Mouse (Mus musculus): Measurements from ENCODE around the gene B230118H07Rik. TPM values are rescaled to one million over a fixed set of nuclear protein-coding genes. Genes with fewer than 3 reads are reported as not detected.

Gene B230118H07Rik
- total RNA-seq, 2 experiments from 2014 or later = 28.0 to 30.1 TPM

GRCm38 (mm10) chr2:101639840-101640350 is 9.4 kb downstream of the B230118H07Rik start:
- no peak for DNase-seq (ENCODE audit: low spot score in 2 of 2)

DNA sequence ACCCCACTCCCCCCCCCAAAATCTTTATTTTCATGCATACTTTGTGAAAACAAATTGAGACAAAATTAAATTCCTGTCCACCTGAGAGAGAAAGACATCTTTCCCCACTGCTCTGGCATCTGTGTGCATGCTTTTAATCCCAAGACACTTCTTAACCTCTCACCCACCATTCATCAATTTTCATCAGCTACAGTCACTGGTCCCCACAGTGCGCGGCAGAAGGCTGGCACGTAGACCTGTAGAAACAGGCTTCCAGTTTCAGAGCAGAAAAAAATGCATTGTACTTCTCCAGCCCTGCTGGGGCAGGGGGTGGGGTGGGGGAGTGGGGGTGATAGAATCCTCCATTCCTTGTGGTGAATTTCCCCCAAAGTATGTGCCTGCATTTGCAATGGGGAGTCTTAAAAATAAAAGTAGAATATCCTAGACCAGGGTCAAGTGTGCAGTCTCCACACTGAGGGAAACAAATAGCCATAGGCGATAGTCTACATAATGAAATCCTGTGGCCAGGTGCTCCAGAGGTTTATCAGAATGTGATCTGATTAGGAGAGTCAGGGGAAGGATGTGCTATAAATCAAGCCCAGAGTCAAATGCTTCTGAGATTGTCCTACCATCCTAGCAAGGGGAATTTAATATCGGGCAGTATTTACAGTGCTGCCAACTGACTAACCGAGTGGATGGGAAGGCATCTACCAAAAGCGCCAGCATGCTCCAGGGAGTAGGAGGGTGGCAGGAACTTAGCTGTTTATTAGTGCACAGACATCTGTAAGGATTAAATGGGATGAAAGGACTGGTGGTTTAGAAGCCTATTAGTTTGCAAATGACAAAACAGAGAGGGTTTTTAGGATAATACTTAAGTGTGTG is 10.1 kb downstream of the B230118H07Rik start:
- DNase-seq (ENCODE audit: low spot score in 2 of 2) = no peak

- peak; percentile 69 to 73 for DNase-seq (ENCODE audit: low spot score in 2 of 2)
Measured at GRCm38 (mm10) chr2:101628297-101629236, 20.8 kb downstream of the B230118H07Rik start.

DNA sequence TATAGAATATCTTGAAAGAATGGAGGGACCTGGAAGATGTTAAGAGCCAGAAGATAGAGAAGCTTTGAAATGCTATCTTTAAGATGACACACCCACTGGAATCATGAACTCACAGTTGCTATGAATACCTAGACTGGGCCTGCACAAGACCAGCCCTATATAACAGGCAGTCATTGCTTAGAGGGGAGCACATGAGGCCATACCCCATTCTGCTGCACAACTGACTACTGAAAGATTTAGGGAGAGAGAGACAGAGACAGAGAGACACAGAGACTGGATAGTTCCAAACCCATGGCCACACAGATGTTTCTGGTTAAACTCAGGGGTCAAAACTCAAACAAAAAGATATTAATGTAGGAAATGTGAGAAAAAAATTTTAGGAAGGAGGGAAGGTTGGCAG is 22.1 kb downstream of the B230118H07Rik start:
- no peak for DNase-seq (ENCODE audit: low spot score in 2 of 2)

DNA sequence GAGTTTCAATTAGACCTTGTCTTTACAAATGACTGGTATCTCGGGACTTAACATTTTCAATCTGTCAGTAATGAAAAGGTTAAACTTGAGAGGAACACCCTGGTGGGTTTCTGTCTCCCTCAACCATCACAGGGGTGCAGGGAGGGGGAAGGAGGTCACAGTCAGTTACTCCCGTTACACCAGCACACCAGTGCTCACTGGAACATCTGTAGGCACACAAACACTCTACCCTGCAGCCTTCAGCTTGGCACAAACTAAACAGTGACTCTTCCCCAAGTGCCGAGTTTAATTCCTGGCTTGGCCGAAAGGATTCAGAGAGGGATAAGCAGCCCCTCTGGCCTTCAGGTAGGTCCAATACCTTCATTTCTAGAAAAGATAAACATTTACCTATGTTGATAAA is 24.8 kb downstream of the B230118H07Rik start, which contains the start of gene Rag2:
Gene Rag2 (plus strand): TSS at position 193 of the 400 bp plus-strand sequence.
- DNase-seq (ENCODE audit: low spot score in 2 of 2) = no peak

GRCm38 (mm10) chr2:101624011-101624410 is 25.3 kb downstream of the B230118H07Rik start:
- DNase-seq (ENCODE audit: low spot score in 2 of 2) = no peak

- DNase-seq (ENCODE audit: low spot score in 2 of 2) = no peak
Measured at GRCm38 (mm10) chr2:101623042-101623441, 26.3 kb downstream of the B230118H07Rik start.

DNA sequence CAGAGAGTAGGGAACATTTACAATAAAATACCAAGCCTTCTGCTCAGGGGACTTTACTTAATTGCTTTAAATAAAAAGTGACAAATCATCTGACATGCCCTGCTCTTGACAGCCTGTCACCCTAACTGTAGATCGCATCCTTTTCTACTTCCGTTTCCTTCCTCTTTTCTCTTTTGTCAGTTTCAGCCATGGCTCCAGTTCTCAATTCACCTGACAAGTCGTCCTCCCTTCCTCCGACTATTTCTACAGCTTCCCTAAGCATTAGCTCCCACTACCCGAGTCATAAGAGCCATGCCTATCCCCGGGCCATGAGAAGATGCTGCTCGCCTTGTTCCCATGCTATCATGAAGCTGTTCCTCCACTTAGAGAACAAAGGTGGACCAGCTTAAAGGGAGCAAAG is 27.7 kb downstream of the B230118H07Rik start:
- no peak for DNase-seq (ENCODE audit: low spot score in 2 of 2)

GRCm38 (mm10) chr2:101620899-101621298 is 28.4 kb downstream of the B230118H07Rik start:
- no peak for DNase-seq (ENCODE audit: low spot score in 2 of 2)

DNA sequence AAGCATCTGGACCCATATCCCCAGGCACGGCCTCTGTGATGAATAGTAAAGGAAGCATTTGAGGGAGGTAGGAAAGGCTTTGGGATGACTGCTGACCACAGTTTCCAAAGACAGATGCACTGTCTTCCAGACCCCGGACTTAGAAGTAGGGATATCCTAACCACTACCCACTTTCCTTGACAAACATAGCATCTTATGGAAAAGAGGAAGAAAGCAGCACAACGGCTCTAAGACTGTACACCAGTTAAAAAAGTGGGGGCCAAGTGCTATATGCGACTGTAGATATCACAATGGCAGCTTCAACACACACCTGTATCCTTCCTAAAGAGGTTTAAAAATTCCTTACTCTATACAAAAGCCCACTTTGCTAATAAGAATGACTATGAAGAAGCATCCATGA is 31.0 kb downstream of the B230118H07Rik start:
- no peak for DNase-seq (ENCODE audit: low spot score in 2 of 2)

- DNase-seq (ENCODE audit: low spot score in 2 of 2) = no peak
Measured at GRCm38 (mm10) chr2:101615464-101616305, 33.6 kb downstream of the B230118H07Rik start.

DNA sequence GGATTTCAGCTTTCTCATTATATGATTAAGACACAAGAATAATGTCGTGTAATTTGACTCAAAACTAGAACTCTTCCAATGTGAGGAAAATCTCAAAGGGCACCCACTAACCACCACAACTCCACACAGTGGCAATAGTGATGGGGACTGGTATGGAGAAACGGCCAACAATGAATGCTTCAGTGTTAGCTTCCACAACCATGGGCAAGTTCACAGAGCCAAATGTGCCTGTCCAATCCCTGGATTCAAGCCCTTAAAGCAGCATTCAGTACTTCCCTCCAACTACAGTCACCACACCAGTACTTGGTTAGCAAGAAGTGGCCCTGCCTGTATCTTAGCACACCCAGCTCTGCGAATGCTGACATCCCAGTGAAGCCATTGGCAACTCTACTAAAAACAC is 38.5 kb downstream of the B230118H07Rik start:
- DNase-seq (ENCODE audit: low spot score in 2 of 2) = no peak

GRCm38 (mm10) chr2:101608232-101608894 is 41.0 kb downstream of the B230118H07Rik start:
- no peak for DNase-seq (ENCODE audit: low spot score in 2 of 2)

DNA sequence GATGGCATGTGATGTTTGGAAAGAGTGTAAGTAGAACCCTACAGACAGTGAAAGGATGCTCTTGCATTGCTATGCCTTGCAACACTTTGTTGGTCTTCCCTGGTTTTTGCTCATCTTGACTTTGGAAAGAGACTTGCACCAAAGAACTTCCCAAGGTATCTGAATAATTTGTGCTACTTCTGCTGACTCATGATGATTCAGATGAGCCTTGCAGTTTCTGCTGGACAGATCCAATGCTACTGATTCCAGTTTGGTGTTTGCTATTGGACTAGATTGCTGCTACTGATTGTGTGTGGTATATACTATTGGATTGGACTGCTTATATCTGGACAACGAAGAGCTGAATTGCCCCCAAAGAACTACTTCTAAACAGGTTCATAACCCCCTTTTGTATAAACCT is 46.2 kb downstream of the B230118H07Rik start:
- no peak for DNase-seq (ENCODE audit: low spot score in 2 of 2)

DNA sequence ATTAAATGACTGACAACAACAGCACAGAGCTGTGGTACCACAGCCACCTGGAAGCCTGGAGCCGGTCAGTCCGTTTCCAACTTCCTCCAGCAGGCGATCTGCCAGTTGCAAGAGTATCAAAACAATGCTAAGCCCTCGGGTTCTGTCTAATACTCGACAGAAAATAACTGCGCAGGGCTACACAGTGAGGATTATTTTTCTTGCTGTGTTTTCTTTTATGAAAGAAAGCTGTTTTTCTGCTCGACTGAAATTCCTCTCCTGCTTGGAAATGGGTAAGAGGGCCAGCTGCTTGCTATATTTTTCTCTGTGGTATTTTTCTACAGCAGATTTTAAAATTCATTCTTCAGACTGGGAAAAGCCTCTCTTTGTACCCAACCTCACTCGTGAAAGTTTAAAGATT is 48.6 kb downstream of the B230118H07Rik start:
- DNase-seq (ENCODE audit: low spot score in 2 of 2) = peak; percentile 46 to 55

- no peak for DNase-seq (ENCODE audit: low spot score in 2 of 2)
Measured at GRCm38 (mm10) chr2:101598190-101599181, 50.8 kb downstream of the B230118H07Rik start.

DNA sequence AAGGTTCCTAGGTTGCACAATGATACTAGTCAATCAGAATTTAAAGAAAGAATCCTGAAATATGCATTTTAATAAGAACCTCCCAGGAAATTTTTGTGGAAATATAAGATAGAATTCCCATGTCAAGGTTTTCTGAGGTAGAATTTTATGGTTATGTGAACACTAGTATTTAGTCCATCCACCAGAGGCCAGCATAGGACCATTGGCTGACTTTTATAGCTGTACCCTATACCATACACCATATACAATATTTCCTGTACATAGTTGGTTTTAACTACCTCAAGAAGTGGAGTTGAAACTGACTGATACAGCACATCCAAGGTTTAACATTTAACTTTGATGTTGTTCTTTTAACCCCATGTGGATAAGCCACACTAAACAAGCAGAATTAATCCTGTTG is 52.1 kb downstream of the B230118H07Rik start:
- no peak for DNase-seq (ENCODE audit: low spot score in 2 of 2)

DNA sequence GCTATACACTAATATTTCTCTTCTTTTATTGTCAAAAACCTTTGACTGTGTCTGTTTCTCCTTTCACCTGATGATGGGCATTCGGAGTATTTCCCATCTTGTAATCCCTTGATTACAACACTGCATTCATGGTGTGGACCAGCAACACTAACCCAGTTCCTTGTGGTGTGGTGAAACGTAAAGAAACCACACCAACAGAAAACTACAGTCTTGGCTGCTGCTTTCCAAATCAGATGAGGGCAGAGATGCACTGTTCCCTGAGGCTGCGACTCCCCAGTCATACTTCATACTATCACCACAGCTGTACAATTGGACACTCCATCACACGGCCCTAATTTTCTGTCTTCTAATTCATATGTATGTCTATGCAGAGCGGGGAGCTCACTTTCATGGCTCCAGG is 54.7 kb downstream of the B230118H07Rik start:
- DNase-seq (ENCODE audit: low spot score in 2 of 2) = no peak

DNA sequence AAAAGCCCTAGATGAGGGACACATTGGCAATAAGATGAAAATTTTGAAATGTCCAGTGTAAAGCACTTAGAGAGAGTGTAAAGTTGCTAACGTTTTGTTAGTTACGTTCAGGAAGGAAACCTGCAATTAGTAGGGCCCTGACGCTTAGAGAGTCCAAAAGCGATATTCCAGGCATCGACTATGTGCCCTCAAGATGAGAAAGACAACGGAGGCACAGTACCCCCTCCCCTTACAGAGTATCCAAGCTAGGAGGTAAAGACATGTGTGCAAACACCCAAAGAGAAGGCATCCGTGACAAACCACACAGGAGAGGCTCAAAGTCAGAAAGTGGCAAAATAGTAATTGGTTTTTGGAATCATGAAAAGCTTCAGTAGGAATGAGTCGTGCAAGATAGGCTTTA is 56.4 kb downstream of the B230118H07Rik start:
- DNase-seq (ENCODE audit: low spot score in 2 of 2) = peak in 1 of 2 experiments; percentile 9

All from layer of hippocampus, postnatal 10 days (tissue).